Mouse (Mus musculus) midbrain, embryonic 10.5 days (tissue): Measurements from ENCODE around the gene Lamc2. TPM values are rescaled to one million over a fixed set of nuclear protein-coding genes. Genes with fewer than 3 reads are reported as not detected.

Experiments
- DNase-seq: peaks from one replicate; pipeline ENCODE4 v3.0.0-alpha.2; 2017; ENCODE audit warnings: low spot score
- H3K27ac ChIP-seq: fragments of 300-500 bp; sonication (generic); replicated peaks from 2 replicates; pipeline ENCODE4 v1.5.1; 2016; ENCODE audit warnings: mild to moderate bottlenecking
- H3K27me3 ChIP-seq: fragments of 300-500 bp; sonication (generic); 2 replicates; pipeline ENCODE4 v1.6.1; 2016; ENCODE audit warnings: low read depth, mild to moderate bottlenecking; ENCODE audit not compliant: poor library complexity, severe bottlenecking
- H3K36me3 ChIP-seq: fragments of 300-500 bp; sonication (generic); 2 replicates; pipeline ENCODE4 v1.6.1; 2016; ENCODE audit warnings: mild to moderate bottlenecking, moderate library complexity
- H3K4me1 ChIP-seq: fragments of 300-500 bp; sonication (generic); 2 replicates; pipeline ENCODE4 v1.6.1; 2016
- H3K4me3 ChIP-seq: fragments of 300-500 bp; sonication (generic); 2 replicates; pipeline ENCODE4 v1.5.1; 2016; ENCODE audit warnings: mild to moderate bottlenecking, moderate library complexity
- H3K9me3 ChIP-seq: fragments of 300-500 bp; sonication (generic); replicated peaks from 2 replicates; pipeline ENCODE4 v1.6.1; 2016; ENCODE audit warnings: mild to moderate bottlenecking
- WGBS: fragments of 180-500 bp; shearing (Covaris S2); methylation state at CpG from one replicate; pipeline ENCODE4 v1.1.7; 2016; 5-methylcytosine and 5-hydroxymethylcytosine counted together
- polyA plus RNA-seq: library from polyadenylated mRNA; unstranded; fragments of >200 nt; fragmentation: Nextera tagmentation; extraction: Ambion mirVana; gene quantifications from 2 replicates; pipeline ENCODE4 v1.2.1, GENCODE M21; 2016

Lamc2 gene
- polyA plus RNA-seq, 1 experiment from 2014 or later = 1.1 TPM

- Histone ChIP-seq H3K27ac (no peak overlapping the region), H3K9me3 (no peaks in the 10 kb centered on the region), H3K27me3 (no peaks in the 10 kb centered on the region), H3K36me3 (no peaks in the 10 kb centered on the region), H3K4me3 (no peak overlapping the region), H3K4me1 (peaks cover 24% of the 10 kb centered on the region)
- WGBS = 83% methylated on average over 5 of the region's 5 CpGs
- DNase-seq = no peak
Measured at GRCm38 (mm10) chr1:153138486-153138885, 47.8 kb downstream of the Lamc2 start.

- no peaks in the 10 kb centered on the region for H3K9me3 ChIP-seq
- H3K4me3 ChIP-seq = no peak overlapping the region
- no peaks in the 10 kb centered on the region for H3K27me3 ChIP-seq
- no peak overlapping the region for H3K27ac ChIP-seq
- 88% methylated on average over 13 of the region's 13 CpGs for WGBS
- DNase-seq = no peak
- H3K36me3 ChIP-seq = no peaks in the 10 kb centered on the region
- peaks cover 33% of the 10 kb centered on the region for H3K4me1 ChIP-seq
Measured at GRCm38 (mm10) chr1:153136647-153137046, 49.6 kb downstream of the Lamc2 start.

- Histone ChIP-seq H3K9me3 (no peaks in the 10 kb centered on the region), H3K36me3 (no peaks in the 10 kb centered on the region), H3K27me3 (no peaks in the 10 kb centered on the region), H3K4me3 (peak overlapping the region; percentile 12; the same call in 1 of the 2 replicates), H3K4me1 (peaks cover 29% of the 10 kb centered on the region), H3K27ac (peak overlapping the region; percentile 81)
- WGBS = 15% methylated on average over 9 of the region's 9 CpGs
- peak; percentile 47 for DNase-seq
Measured at GRCm38 (mm10) chr1:153133865-153134781, 52.1 kb downstream of the Lamc2 start.

GRCm38 (mm10) chr1:153129992-153130713 lies 56.1 kb downstream of the Lamc2 start:
- 88% methylated on average over 11 of the region's 11 CpGs for WGBS

GRCm38 (mm10) chr1:153128780-153129179 lies 57.5 kb downstream of the Lamc2 start:
- Histone ChIP-seq H3K27ac (no peak overlapping the region), H3K36me3 (no peaks in the 10 kb centered on the region), H3K9me3 (no peaks in the 10 kb centered on the region), H3K4me1 (peaks cover 15% of the 10 kb centered on the region), H3K27me3 (no peaks in the 10 kb centered on the region), H3K4me3 (no peak overlapping the region)
- DNase-seq = no peak
- WGBS = 76% methylated on average over 8 of the region's 8 CpGs

More at GRCm38 (mm10) chr1:153129992-153130713, 56.1 kb downstream of the Lamc2 start:
- DNase-seq = no peak
- H3K36me3 ChIP-seq = no peaks in the 10 kb centered on the region
- H3K9me3 ChIP-seq = no peaks in the 10 kb centered on the region
- peaks cover 29% of the 10 kb centered on the region for H3K4me1 ChIP-seq
- H3K27ac ChIP-seq = no peak overlapping the region
- H3K27me3 ChIP-seq = no peaks in the 10 kb centered on the region
- no peak overlapping the region for H3K4me3 ChIP-seq

DNA sequence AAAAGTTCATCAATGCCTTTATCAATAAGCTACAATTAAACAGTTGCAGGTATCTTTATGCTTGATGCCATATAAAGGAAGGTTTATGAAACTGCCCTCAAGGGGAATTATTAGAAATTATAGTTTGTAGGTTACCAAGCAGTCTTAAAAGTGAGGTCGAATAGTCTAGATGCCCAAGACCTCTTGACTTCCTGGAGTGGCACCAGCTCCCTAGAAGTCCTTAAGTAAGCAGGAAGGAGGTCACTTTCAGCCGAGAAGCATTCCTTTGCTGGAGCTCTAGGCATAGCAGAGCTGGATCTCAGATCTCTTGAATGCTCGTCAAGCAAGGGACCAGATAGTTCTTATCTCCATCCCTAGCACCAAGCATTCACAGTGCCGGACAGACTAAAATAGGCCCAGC lies 58.6 kb downstream of the Lamc2 start:
- no peaks in the 10 kb centered on the region for H3K27me3 ChIP-seq

GRCm38 (mm10) chr1:153126491-153127381 lies 59.5 kb downstream of the Lamc2 start:
- Histone ChIP-seq H3K4me1 (0 out of 2 replicates have a peak, but pooled peaks cover 4% of the 10 kb centered on the region), H3K4me3 (no peak overlapping the region), H3K27ac (no peak overlapping the region), H3K36me3 (no peaks in the 10 kb centered on the region), H3K27me3 (no peaks in the 10 kb centered on the region), H3K9me3 (no peaks in the 10 kb centered on the region)
- 89% methylated on average over 15 of the region's 15 CpGs for WGBS
- DNase-seq = no peak

More for the DNA sequence above, 58.6 kb downstream of the Lamc2 start:
- H3K4me3 ChIP-seq = no peak overlapping the region
- H3K4me1 ChIP-seq = 0 out of 2 replicates have a peak, but pooled peaks cover 5% of the 10 kb centered on the region
- H3K36me3 ChIP-seq = no peaks in the 10 kb centered on the region
- H3K9me3 ChIP-seq = no peaks in the 10 kb centered on the region
- H3K27ac ChIP-seq = no peak overlapping the region
- WGBS = 87% methylated on average over 4 of the region's 4 CpGs
- no peak for DNase-seq

GRCm38 (mm10) chr1:153125287-153126275 lies 60.7 kb downstream of the Lamc2 start:
- DNase-seq = no peak
- H3K27ac ChIP-seq = no peak overlapping the region
- no peak overlapping the region for H3K4me3 ChIP-seq
- no peaks in the 10 kb centered on the region for H3K36me3 ChIP-seq
- 0 out of 2 replicates have a peak, but pooled peaks cover 4% of the 10 kb centered on the region for H3K4me1 ChIP-seq
- H3K9me3 ChIP-seq = no peaks in the 10 kb centered on the region
- H3K27me3 ChIP-seq = no peaks in the 10 kb centered on the region
- WGBS = 77% methylated on average over 8 of the region's 8 CpGs

GRCm38 (mm10) chr1:153124502-153124901 lies 61.7 kb downstream of the Lamc2 start:
- H3K36me3 ChIP-seq = no peaks in the 10 kb centered on the region
- H3K27ac ChIP-seq = no peak overlapping the region
- 92% methylated on average over 5 of the region's 5 CpGs for WGBS
- H3K4me3 ChIP-seq = no peak overlapping the region
- no peak for DNase-seq
- H3K4me1 ChIP-seq = 0 out of 2 replicates have a peak, but pooled peaks cover 4% of the 10 kb centered on the region
- no peaks in the 10 kb centered on the region for H3K9me3 ChIP-seq
- H3K27me3 ChIP-seq = no peaks in the 10 kb centered on the region

DNA sequence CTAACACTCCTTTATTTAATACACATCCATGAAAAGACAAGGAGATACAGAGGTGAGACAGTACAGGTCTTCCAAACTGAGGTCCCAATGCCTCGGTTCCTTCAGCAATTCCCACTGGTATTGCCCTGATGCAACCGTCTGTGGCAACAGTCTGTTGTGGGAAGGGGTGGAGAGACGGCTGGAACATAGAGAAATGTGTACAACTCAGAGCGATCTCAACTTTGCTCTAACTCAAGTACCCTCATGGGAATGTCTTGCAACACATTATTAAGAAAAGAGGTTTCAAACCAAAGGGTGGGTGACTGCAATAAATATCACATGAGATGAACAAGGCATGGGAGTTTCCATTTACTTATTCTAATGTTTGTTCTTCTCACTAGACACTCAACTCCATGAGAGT lies 63.5 kb downstream of the Lamc2 start:
- 92% methylated on average over 4 of the region's 4 CpGs for WGBS
- no peak for DNase-seq

DNA sequence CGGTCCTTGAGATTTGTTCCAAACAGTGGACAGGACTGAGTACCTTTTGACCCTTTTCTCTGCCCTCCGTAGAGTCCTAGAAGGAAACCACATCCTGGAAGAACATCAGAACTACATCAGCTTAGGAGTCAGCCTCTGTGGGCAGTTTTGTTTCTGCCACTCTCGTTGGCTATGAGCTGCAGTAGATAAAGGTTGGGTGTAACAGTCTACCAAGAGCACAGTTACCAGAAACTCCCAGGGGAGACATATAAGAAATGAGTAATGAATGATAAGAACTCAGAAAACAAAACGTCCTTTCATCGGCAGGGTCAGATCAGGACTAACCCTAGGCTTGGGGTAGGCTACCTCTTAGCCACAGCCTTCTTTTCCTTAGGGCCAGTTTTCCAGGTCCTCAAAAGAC lies 64.9 kb downstream of the Lamc2 start:
- no peaks in the 10 kb centered on the region for H3K9me3 ChIP-seq
- H3K27me3 ChIP-seq = no peaks in the 10 kb centered on the region
- H3K4me3 ChIP-seq = no peak overlapping the region
- H3K27ac ChIP-seq = no peak overlapping the region
- DNase-seq = no peak
- 0 out of 2 replicates have a peak, but pooled peaks cover 4% of the 10 kb centered on the region for H3K4me1 ChIP-seq
- WGBS = 93% methylated on average over 5 of the region's 5 CpGs
- no peaks in the 10 kb centered on the region for H3K36me3 ChIP-seq

More for the DNA sequence above, 63.5 kb downstream of the Lamc2 start:
- Histone ChIP-seq H3K9me3 (no peaks in the 10 kb centered on the region), H3K27me3 (no peaks in the 10 kb centered on the region), H3K4me3 (no peak overlapping the region), H3K36me3 (no peaks in the 10 kb centered on the region), H3K27ac (no peak overlapping the region), H3K4me1 (0 out of 2 replicates have a peak, but pooled peaks cover 4% of the 10 kb centered on the region)
